Mouse (Mus musculus) MEL (cell line): ENCODE results near the gene Efna3.

Experiments
- CTCF ChIP-seq, 3 experiments: IDR thresholded peaks in 2 of 3; conservative IDR thresholded peaks in 1 of 3; 2 replicates each; pipeline ENCODE4 v1.5.1; 2011 to 2012; ENCODE audit warnings: low read length in 3 of 3, low read depth in 2 of 3, mild to moderate bottlenecking in 2 of 3, improper control_type of control experiment in 1 of 3, inconsistent platforms in 1 of 3, mixed read lengths in 1 of 3, moderate library complexity in 1 of 3; ENCODE audit not compliant: control insufficient read depth in 1 of 3, insufficient read depth in 1 of 3, poor library complexity in 1 of 3, severe bottlenecking in 1 of 3
- GATA1 ChIP-seq: IDR thresholded peaks from 2 replicates; pipeline ENCODE4 v1.6.1; 2011; ENCODE audit warnings: low read depth, low read length, improper control_type of control experiment
- MXI1 ChIP-seq: IDR thresholded peaks from 2 replicates; pipeline ENCODE4 v1.6.1; 2011; ENCODE audit warnings: mild to moderate bottlenecking, low read depth, low read length, improper control_type of control experiment
- MYC ChIP-seq: IDR thresholded peaks from 2 replicates; pipeline ENCODE4 v1.6.1; 2011; ENCODE audit warnings: low read depth, mild to moderate bottlenecking, low read length, improper control_type of control experiment, moderate library complexity
- POLR2A ChIP-seq, 2 experiments: IDR thresholded peaks; 2 replicates each; pipeline ENCODE4 v1.6.1; 2011 to 2012; ENCODE audit warnings: low read length in 2 of 2, mild to moderate bottlenecking in 2 of 2, control low read depth in 1 of 2, improper control_type of control experiment in 1 of 2, low read depth in 1 of 2, moderate library complexity in 1 of 2; ENCODE audit not compliant: control insufficient read depth in 1 of 2, insufficient read depth in 1 of 2, poor library complexity in 1 of 2
- SMC3 ChIP-seq: IDR thresholded peaks from 2 replicates; pipeline ENCODE4 v1.6.1; 2011; ENCODE audit warnings: low read depth, low read length, improper control_type of control experiment

GRCm38 (mm10) chr3:89319591-89320350, 3.0 kb downstream of the Efna3 start:
- TF ChIP-seq MYC (no peak), CTCF (IDR thresholded peaks at IDR 0.05 in 2 of 3, conservative IDR thresholded peaks at IDR 0.05 in 1 of 3; ENCODE audit: control insufficient read depth in 1 of 3, insufficient read depth in 1 of 3, low read depth in 2 of 3, low read length in 3 of 3, poor library complexity in 1 of 3, severe bottlenecking in 1 of 3) (no peak), SMC3 (no peak), GATA1 (no peak), MXI1 (no peak), POLR2A (IDR thresholded peaks at IDR 0.05; ENCODE audit: control insufficient read depth in 1 of 2, insufficient read depth in 1 of 2, low read depth in 1 of 2, low read length in 2 of 2, poor library complexity in 1 of 2) (no peak)
